Mouse (Mus musculus) limb, embryonic 11.5 days (tissue): ENCODE results near the gene Ccl17. TPM values are rescaled to one million over a fixed set of nuclear protein-coding genes. Genes with fewer than 3 reads are reported as not detected.
"Not testable (repeated sequence)": the region's sequence is repeated elsewhere in the genome, so short reads cannot be mapped to it uniquely, and the experiment has no call there.

Experiments used
- ATAC-seq: fragments of 200-750 bp; cut with Nextera tagmentation; 2 replicates; pipeline ENCODE4 v1.8.0; 2017; ENCODE audit warnings: low read depth; ENCODE audit not compliant: insufficient number of reproducible peaks, low FRiP score, low TSS enrichment
- DNase-seq: peaks from one replicate; pipeline ENCODE4 v3.0.0-alpha.2; 2015; ENCODE audit warnings: low spot score
- H3K27ac ChIP-seq: fragments of 300-500 bp; sonication (generic); replicated peaks from 2 replicates; pipeline ENCODE4 v1.5.1; 2014; ENCODE audit warnings: low read depth, mild to moderate bottlenecking, low read length
- H3K27me3 ChIP-seq: fragments of 300-500 bp; sonication (generic); 2 replicates; pipeline ENCODE4 v1.6.1; 2014; ENCODE audit warnings: mild to moderate bottlenecking, low read length, mixed read lengths; ENCODE audit not compliant: control insufficient read depth, insufficient read depth
- H3K36me3 ChIP-seq: fragments of 300-500 bp; sonication (generic); 2 replicates; pipeline ENCODE4 v1.6.1; 2014; ENCODE audit warnings: mild to moderate bottlenecking, low read length, moderate library complexity, mixed read lengths; ENCODE audit not compliant: control insufficient read depth, insufficient read depth
- H3K4me1 ChIP-seq: fragments of 300-500 bp; sonication (generic); 2 replicates; pipeline ENCODE4 v1.6.1; 2014; ENCODE audit warnings: low read length, mixed read lengths; ENCODE audit not compliant: control insufficient read depth, insufficient read depth
- H3K4me2 ChIP-seq: fragments of 300-500 bp; sonication (generic); 2 replicates; pipeline ENCODE4 v1.6.1; 2014; ENCODE audit warnings: low read depth, mild to moderate bottlenecking, moderate library complexity; ENCODE audit not compliant: severe bottlenecking
- H3K4me3 ChIP-seq: fragments of 300-500 bp; sonication (generic); 2 replicates; pipeline ENCODE4 v1.5.1; 2014; ENCODE audit warnings: low read depth, low read length
- H3K9ac ChIP-seq: fragments of 300-500 bp; sonication (generic); 2 replicates; pipeline ENCODE4 v1.6.1; 2014; ENCODE audit warnings: mild to moderate bottlenecking, low read length
- H3K9me3 ChIP-seq: fragments of 300-500 bp; sonication (generic); 2 replicates; pipeline ENCODE4 v1.6.1; 2016; ENCODE audit warnings: low read length; ENCODE audit not compliant: control insufficient read depth
- WGBS: fragments of 180-500 bp; shearing (Covaris S2); extraction: QIAGEN DNeasy Blood & Tissue Kit; methylation state at CpG from one replicate; pipeline ENCODE4 v1.1.7; 2014; 5-methylcytosine and 5-hydroxymethylcytosine counted together
- polyA plus RNA-seq: library from polyadenylated mRNA; unstranded; fragments of >200 nt; fragmentation: Nextera tagmentation; extraction: Ambion mirVana; gene quantifications from 2 replicates; pipeline ENCODE4 v1.2.1, GENCODE M21; 2014

The Ccl17 gene
- polyA plus RNA-seq, 1 experiment from 2014 or later = not detected

DNA sequence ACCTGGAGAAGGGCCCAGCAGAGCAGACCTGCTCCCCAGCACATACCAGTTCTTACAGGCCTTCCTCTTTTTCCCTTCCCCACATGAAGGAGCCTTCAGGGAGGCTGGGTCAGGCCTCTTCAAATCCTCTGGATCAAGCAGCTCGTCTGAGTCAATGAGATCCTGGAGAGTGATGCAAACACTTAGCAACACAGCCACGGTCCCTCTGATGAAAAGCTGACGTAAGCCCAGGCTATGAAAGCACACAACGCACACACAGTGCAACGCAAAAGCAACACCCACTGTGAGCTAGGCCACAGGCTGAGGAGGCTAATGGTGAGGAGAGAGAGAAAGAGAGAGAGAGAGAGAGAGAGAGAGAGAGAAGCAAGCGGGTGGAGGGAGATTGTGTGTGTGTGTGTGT lies 14.9 kb downstream of the Ccl17 start:
- H3K4me3 ChIP-seq = no peak overlapping the region
- DNase-seq (no peak), ATAC-seq (no peak)
- no peak overlapping the region for H3K4me2 ChIP-seq
- no peaks in the 10 kb centered on the region for H3K4me1 ChIP-seq
- H3K9me3 ChIP-seq = no peaks in the 10 kb centered on the region
- H3K36me3 ChIP-seq = peaks cover 28% of the 10 kb centered on the region
- H3K27me3 ChIP-seq = no peaks in the 10 kb centered on the region
- H3K27ac ChIP-seq = no peak overlapping the region
- no peak overlapping the region for H3K9ac ChIP-seq
- 91% methylated on average over 6 of the region's 6 CpGs for WGBS

DNA sequence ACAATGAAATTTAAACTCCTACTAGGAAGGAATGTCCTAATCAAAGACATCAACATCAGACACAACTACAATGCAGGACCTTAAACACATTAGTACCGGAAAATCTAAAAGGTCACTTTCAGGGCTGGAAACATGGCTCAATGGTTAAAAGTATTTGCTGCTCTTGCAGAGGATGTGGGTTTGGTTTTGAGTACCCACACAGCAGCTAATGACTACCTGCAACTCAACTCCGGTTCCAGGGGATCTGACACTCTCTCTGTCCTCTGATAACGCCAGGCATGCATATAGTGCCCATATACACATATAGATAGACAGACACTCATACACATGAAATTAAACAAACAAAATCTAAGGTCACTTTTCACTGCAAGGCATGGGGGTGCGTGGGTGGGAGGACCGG lies 16.0 kb downstream of the Ccl17 start:
- Histone ChIP-seq H3K4me1 (no peaks in the 10 kb centered on the region), H3K9ac (no peak overlapping the region), H3K9me3 (no peaks in the 10 kb centered on the region), H3K4me2 (no peak overlapping the region), H3K36me3 (peaks cover 34% of the 10 kb centered on the region), H3K4me3 (no peak overlapping the region), H3K27me3 (no peaks in the 10 kb centered on the region), H3K27ac (no peak overlapping the region)
- 94% methylated on average over 5 of the region's 5 CpGs for WGBS
- DNase-seq (no peak), ATAC-seq (no peak)

DNA sequence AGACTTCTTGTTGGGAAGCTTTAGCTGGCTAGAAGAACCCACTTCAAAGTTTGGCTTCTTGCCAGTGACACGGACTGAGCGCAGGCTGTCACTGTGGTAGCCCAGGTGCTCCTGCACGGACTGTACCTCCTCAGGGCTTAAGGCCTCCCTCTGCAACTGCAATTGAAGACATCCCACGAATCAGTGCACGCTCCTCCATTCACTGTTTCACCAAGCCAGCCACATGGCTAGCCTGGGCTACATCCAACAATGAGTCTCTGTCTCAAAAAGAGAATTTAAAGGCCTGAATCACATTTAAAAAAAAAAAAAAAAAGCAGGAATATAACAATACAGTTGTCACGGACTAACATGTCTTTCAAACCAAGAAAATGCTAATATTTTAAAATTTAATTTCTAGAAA lies 18.0 kb downstream of the Ccl17 start:
- DNase-seq = no peak
- no peak overlapping the region for H3K4me3 ChIP-seq
- H3K27ac ChIP-seq = no peak overlapping the region
- WGBS = 90% methylated on average over 6 of the region's 6 CpGs
- no peak overlapping the region for H3K4me2 ChIP-seq
- H3K36me3 ChIP-seq = peaks cover 35% of the 10 kb centered on the region
- H3K9me3 ChIP-seq = no peaks in the 10 kb centered on the region
- no peaks in the 10 kb centered on the region for H3K27me3 ChIP-seq
- no peaks in the 10 kb centered on the region for H3K4me1 ChIP-seq
- no peak for ATAC-seq
- no peak overlapping the region for H3K9ac ChIP-seq

DNA sequence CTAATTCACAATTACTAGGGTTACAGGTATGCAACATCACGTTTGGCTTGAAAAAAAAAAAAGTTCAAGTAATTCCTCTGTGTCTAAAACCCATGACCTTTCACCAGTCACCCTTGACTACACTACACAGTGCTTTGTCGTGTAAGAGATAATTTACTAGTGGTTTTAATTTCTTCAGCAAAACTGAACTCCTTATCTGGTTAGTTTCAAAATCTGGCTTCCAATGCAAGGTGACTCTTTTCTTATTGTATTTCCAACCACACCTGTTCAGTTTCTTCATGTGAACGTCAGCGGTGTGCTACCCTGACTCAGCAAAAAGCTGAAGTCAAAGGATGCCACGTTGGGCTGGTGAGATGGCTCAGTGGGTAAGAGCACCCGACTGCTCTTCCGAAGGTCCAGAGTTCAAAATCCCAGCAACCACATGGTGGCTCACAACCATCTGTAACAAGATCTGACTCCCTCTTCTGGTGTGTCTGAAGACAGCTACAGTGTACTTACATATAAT lies 23.7 kb downstream of the Ccl17 start:
- not testable (repeated sequence) for H3K4me2 ChIP-seq, H3K9ac ChIP-seq, H3K27me3 ChIP-seq, H3K4me3 ChIP-seq, H3K4me1 ChIP-seq, ATAC-seq, H3K27ac ChIP-seq, DNase-seq, H3K9me3 ChIP-seq
- WGBS = 82% methylated on average over 7 of the region's 7 CpGs
- H3K36me3 ChIP-seq = peaks cover 16% of the 10 kb centered on the region

DNA sequence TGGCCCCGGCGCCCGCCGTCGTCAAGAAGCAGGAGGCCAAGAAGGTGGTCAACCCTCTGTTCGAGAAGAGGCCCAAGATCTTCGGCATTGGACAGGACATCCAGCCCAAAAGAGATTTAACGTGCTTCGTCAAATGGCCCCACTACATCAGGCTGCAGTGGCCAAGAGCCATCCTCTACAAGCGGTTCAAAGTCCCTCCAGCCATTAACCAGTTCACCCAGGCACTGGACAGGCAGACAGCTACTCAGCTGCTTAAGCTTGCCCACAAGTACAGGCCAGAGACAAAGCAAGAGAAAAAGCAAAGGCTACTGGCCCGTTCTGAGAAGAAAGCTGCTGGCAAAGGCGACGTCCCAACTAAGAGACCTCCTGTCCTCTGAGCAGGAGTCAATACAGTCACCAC lies 25.5 kb downstream of the Ccl17 start:
- not testable (repeated sequence) for H3K27ac ChIP-seq, H3K9ac ChIP-seq, ATAC-seq, H3K36me3 ChIP-seq, H3K4me2 ChIP-seq, DNase-seq, H3K4me3 ChIP-seq, H3K4me1 ChIP-seq, H3K9me3 ChIP-seq, H3K27me3 ChIP-seq
- 97% methylated on average over 13 of the region's 13 CpGs for WGBS

DNA sequence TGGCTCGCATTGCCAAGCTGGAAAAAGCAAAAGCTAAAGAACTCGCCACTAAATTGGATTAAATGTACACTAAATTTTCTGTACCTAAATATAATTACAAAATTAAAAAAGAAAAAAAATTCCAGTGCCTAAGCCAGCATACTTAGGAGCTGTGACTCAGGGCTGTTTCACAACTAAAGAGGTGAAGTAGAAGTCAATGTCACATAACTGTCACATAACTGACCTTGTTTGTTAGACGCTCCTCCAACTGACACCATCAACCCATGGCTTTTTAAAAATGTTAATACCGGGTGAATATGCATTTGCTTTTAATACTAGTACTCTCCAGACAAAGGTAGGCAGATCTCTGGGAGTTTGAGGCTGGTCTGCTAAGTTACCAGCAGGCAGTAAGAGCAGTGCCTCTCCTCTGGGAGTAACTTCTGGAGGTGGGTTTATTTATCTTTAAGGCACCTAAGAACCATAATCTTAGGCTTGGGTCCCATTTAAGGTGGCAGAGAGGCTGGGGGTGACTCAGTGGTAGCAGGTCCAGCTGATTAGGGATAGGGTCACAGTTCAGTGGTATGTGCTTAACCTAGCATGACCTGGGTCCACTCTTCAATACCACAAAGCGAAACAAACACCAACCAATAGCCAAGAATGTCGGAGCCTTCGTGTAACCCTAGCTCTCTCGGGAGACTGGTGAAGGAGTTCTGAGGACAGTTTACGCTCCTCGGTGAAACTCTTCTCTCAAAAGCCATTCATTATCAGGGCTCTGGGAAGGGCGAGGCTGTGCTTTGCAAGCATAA lies 26.4 kb downstream of the Ccl17 start:
- Histone ChIP-seq H3K9ac (no peak overlapping the region), H3K4me1 (peaks cover 5% of the 10 kb centered on the region; the same call in 1 of the 2 replicates), H3K4me3 (peak overlapping the region; percentile 92; the same call in 1 of the 2 replicates), H3K36me3 (peaks cover 3% of the 10 kb centered on the region), H3K27me3 (no peaks in the 10 kb centered on the region), H3K27ac (no peak overlapping the region), H3K9me3 (no peaks in the 10 kb centered on the region), H3K4me2 (peak overlapping the region; percentile 76)
- ATAC-seq (no peak), DNase-seq (no peak)
- WGBS = 72% methylated on average over 11 of the region's 11 CpGs

DNA sequence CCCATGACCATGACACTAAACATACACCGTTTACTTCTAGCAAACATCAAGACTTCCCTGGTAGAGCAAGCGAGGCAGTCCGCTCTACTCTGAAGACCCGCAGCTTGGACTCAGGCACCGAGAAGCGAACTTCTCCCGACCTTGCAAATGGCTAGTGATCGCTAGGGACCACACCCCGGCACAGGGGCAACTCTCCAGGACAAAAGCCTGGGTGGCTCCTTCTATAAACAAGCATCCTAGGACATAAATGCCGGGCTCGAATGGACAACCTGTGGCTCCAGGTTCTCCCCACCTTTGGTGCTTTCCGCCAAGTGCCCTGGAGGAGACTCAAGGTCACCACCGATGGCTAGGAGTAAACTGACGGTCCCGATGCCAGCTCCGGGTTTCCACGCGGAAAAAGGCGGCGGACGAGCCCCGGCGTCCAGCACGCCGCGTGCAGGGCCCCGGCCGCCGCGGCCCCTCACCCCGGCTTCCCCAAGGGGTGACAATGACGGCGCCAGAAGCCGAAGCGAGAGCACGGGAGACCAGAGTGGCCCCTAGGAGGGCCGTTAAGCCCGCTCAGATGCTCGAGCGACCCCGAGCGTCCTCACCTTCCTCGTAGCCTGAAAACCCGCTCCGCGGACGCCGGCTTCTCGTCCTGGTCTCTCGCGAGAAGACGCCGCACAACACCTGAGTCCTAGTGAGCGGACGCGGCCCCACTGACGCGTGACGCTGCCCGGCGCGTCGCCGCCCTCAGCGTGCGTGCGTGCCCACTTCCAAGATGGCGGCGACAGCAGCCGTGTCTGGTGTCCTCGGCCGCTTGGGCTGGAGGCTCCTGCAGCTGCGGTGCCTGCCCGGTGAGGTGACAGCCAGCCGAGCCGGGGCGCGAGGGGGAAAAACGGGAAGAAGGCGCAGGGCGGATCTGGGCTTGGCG lies 27.7 kb downstream of the Ccl17 start, which contains the start of the genes Coq9 and Ciapin1:
Gene Coq9, plus strand, starts transcription at position 660 of the 913 bp plus-strand sequence.
Gene Ciapin1, minus strand, starts transcription at position 697 of the 913 bp plus-strand sequence.
- no peaks in the 10 kb centered on the region for H3K36me3 ChIP-seq
- peaks cover 5% of the 10 kb centered on the region; the same call in 1 of the 2 replicates for H3K4me1 ChIP-seq
- peak within 1 kb of the TSS; percentile 76 for H3K4me2 ChIP-seq
- no peaks in the 10 kb centered on the region for H3K9me3 ChIP-seq
- ATAC-seq = peak; percentile 97
- under 1% methylated on average over 82 of the region's 82 CpGs for WGBS
- peak within 1 kb of the TSS; percentile 92 for H3K4me3 ChIP-seq
- DNase-seq = peak; percentile 96
- H3K27me3 ChIP-seq = no peaks in the 10 kb centered on the region
- peak within 1 kb of the TSS; percentile 90 for H3K9ac ChIP-seq
- H3K27ac ChIP-seq = peak within 1 kb of the TSS; percentile 65

DNA sequence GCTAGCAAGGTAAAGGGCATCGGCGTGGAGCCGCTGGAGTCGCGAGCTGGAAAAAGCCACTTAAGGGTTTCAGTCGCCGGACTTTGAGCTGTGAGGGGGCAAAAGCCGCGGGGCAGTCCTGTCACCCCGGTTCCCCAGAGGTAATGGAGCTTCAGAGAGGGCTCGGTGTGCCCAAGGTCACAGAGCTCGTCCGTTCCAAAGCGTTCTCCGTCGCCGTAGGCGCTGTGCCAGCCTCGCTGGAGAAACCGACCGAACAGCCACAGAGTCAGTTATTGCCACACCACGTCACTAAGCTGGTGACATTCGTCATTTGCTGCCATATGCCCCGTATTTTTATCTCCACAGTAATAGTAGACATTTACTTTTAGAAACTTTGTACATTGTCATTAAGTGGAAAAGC lies 28.3 kb downstream of the Ccl17 start:
- peak overlapping the region; percentile 76 for H3K4me2 ChIP-seq
- under 1% methylated on average over 24 of the region's 24 CpGs for WGBS
- no peak for DNase-seq
- no peaks in the 10 kb centered on the region for H3K9me3 ChIP-seq
- peaks cover 5% of the 10 kb centered on the region; the same call in 1 of the 2 replicates for H3K4me1 ChIP-seq
- no peaks in the 10 kb centered on the region for H3K36me3 ChIP-seq
- H3K27me3 ChIP-seq = no peaks in the 10 kb centered on the region
- ATAC-seq = peak; percentile 22; the same call in 1 of the 2 replicates
- H3K4me3 ChIP-seq = peak overlapping the region; percentile 92
- peak overlapping the region; percentile 90 for H3K9ac ChIP-seq
- peak overlapping the region; percentile 65; the same call in 1 of the 2 replicates for H3K27ac ChIP-seq
